Mouse (Mus musculus) testis, adult 10 weeks (tissue): Measurements from ENCODE around the gene Zfp318. TPM values are rescaled to one million over a fixed set of nuclear protein-coding genes. Genes with fewer than 3 reads are reported as not detected.

Experiments used
- polyA plus RNA-seq: library from polyadenylated mRNA; stranded (reverse); fragments of 350-450 nt; fragmentation: Illumina TruSeq; extraction: RNeasy Lipid Tissue Mini Kit (QIAGEN cat#74804); gene quantifications from one replicate; pipeline ENCODE4 v1.2.3, GENCODE M21; 2014; ENCODE audit warnings: low read depth, low replicate concordance

The Zfp318 gene
- polyA plus RNA-seq, result 327 TPM

GRCm38 (mm10) chr17:46383294-46384060 lies at the start of gene Zfp318:
TSS of gene Zfp318 (plus strand) at chr17:46383731.

GRCm38 (mm10) chr17:46428761-46429414 lies 45.4 kb downstream of the Zfp318 start, which contains the start of gene Crip3:
TSS of gene Crip3 (plus strand) at chr17:46428926.

GRCm38 (mm10) chr17:46438298-46438873 lies 54.9 kb downstream of the Zfp318 start, which contains the start of gene Slc22a7:
TSS of gene Slc22a7 (minus strand) at chr17:46438457.

Other genes with a start within 250 kb of the Zfp318 start
- 14.6 TPM for gene Rsph9, start 239.5 kb upstream of the Zfp318 start, polyA plus RNA-seq
- gene Mad2l1bp, start 230.2 kb upstream of the Zfp318 start, polyA plus RNA-seq, result 2.0 TPM
- gene Gtpbp2, start 222.7 kb upstream of the Zfp318 start, polyA plus RNA-seq, result 14.9 TPM
- gene Polh, start 181.1 kb upstream of the Zfp318 start, polyA plus RNA-seq, result 11.8 TPM
- 25.8 TPM for gene Xpo5, start 180.9 kb upstream of the Zfp318 start, polyA plus RNA-seq
- 10.6 TPM for gene Polr1c, start 135.7 kb upstream of the Zfp318 start, polyA plus RNA-seq
- gene Yipf3, start 135.7 kb upstream of the Zfp318 start, polyA plus RNA-seq, result 0.88 TPM
- 1.8 TPM for gene Lrrc73, start 130.2 kb upstream of the Zfp318 start, polyA plus RNA-seq
- 1.3 TPM for gene Tjap1, start 100.7 kb upstream of the Zfp318 start, polyA plus RNA-seq
- gene Dlk2, start 86.3 kb upstream of the Zfp318 start, polyA plus RNA-seq, result not detected
- 0.11 TPM for gene Abcc10, start 55.4 kb upstream of the Zfp318 start, polyA plus RNA-seq
- 0.83 TPM for gene Crip3, start 45.2 kb downstream of the Zfp318 start, polyA plus RNA-seq
- not detected for gene Slc22a7, start 54.7 kb downstream of the Zfp318 start, polyA plus RNA-seq
- gene Ttbk1, start 103.9 kb downstream of the Zfp318 start, polyA plus RNA-seq, result 3.8 TPM
- 3.1 TPM for gene Dnph1, start 113.0 kb downstream of the Zfp318 start, polyA plus RNA-seq
- gene Cul9, start 162.7 kb downstream of the Zfp318 start, polyA plus RNA-seq, result 2.6 TPM
- gene Srf, start 172.4 kb downstream of the Zfp318 start, polyA plus RNA-seq, result 0.36 TPM
- gene Ptk7, start 245.8 kb downstream of the Zfp318 start, polyA plus RNA-seq, result 0.04 TPM